Mouse (Mus musculus) heart, embryonic 14.5 days (tissue): ENCODE results near the gene Uqcr11. TPM values are rescaled to one million over a fixed set of nuclear protein-coding genes. Genes with fewer than 3 reads are reported as not detected.

Source experiments
- ATAC-seq: fragments of 200-750 bp; cut with Nextera tagmentation; 2 replicates; pipeline ENCODE4 v1.8.0; 2017; ENCODE audit warnings: low read depth, moderate TSS enrichment; ENCODE audit not compliant: insufficient number of reproducible peaks, insufficient read depth, low FRiP score
- H3K27ac ChIP-seq, 2 experiments: fragments of 200-500 bp in 1 of 2; fragments of 300-500 bp in 1 of 2; sonication (generic) in 1 of 2; replicated peaks in 1 of 2; 2 replicates each; pipeline ENCODE4 v1.5.1; 2012 to 2014; ENCODE audit warnings: low read depth in 2 of 2, low read length in 2 of 2, control low read depth in 1 of 2, mild to moderate bottlenecking in 1 of 2, mixed read lengths in 1 of 2; ENCODE audit not compliant: control insufficient read depth in 1 of 2, insufficient read depth in 1 of 2
- H3K27me3 ChIP-seq: fragments of 300-500 bp; sonication (generic); 2 replicates; pipeline ENCODE4 v1.6.1; 2014; ENCODE audit warnings: mild to moderate bottlenecking, low read length, control low read depth; ENCODE audit not compliant: control insufficient read depth, insufficient read depth
- H3K36me3 ChIP-seq: fragments of 300-500 bp; sonication (generic); 2 replicates; pipeline ENCODE4 v1.6.1; 2014; ENCODE audit warnings: mild to moderate bottlenecking, control low read depth, low read length, mixed read lengths; ENCODE audit not compliant: control insufficient read depth, insufficient read depth
- H3K4me1 ChIP-seq, 2 experiments: fragments of 200-500 bp in 1 of 2; fragments of 300-500 bp in 1 of 2; sonication (generic) in 1 of 2; 2 replicates each; pipeline ENCODE4 v1.6.1; 2012 to 2014; ENCODE audit warnings: low read length in 2 of 2, control low read depth in 1 of 2, mixed read lengths in 1 of 2; ENCODE audit not compliant: control insufficient read depth in 2 of 2, insufficient read depth in 2 of 2
- H3K4me2 ChIP-seq: fragments of 300-500 bp; sonication (generic); 2 replicates; pipeline ENCODE4 v1.6.1; 2014; ENCODE audit warnings: mild to moderate bottlenecking, low read length
- H3K4me3 ChIP-seq, 2 experiments: fragments of 200-500 bp in 1 of 2; fragments of 300-500 bp in 1 of 2; sonication (generic) in 1 of 2; 2 replicates each; pipeline ENCODE4 v1.5.1; 2012 to 2014; ENCODE audit warnings: low read length in 2 of 2, mild to moderate bottlenecking in 2 of 2, control low read depth in 1 of 2, low read depth in 1 of 2, moderate library complexity in 1 of 2; ENCODE audit not compliant: control insufficient read depth in 1 of 2, insufficient read depth in 1 of 2
- H3K9ac ChIP-seq: fragments of 300-500 bp; sonication (generic); 2 replicates; pipeline ENCODE4 v1.6.1; 2014; ENCODE audit warnings: mild to moderate bottlenecking, low read length
- H3K9me3 ChIP-seq: fragments of 300-500 bp; sonication (generic); 2 replicates; pipeline ENCODE4 v1.6.1; 2016; ENCODE audit warnings: low read length, control low read depth; ENCODE audit not compliant: control insufficient read depth
- WGBS: fragments of 180-500 bp; shearing (Covaris S2); extraction: QIAGEN DNeasy Blood & Tissue Kit; methylation state at CpG from one replicate; pipeline ENCODE4 v1.1.7; 2014; 5-methylcytosine and 5-hydroxymethylcytosine counted together
- polyA plus RNA-seq: library from polyadenylated mRNA; unstranded; fragments of >200 nt; fragmentation: Nextera tagmentation; extraction: Ambion mirVana; gene quantifications from 2 replicates; pipeline ENCODE4 v1.2.1, GENCODE M21; 2014

Gene Uqcr11
- polyA plus RNA-seq, 1 experiment from 2014 or later = 2,169 TPM

DNA sequence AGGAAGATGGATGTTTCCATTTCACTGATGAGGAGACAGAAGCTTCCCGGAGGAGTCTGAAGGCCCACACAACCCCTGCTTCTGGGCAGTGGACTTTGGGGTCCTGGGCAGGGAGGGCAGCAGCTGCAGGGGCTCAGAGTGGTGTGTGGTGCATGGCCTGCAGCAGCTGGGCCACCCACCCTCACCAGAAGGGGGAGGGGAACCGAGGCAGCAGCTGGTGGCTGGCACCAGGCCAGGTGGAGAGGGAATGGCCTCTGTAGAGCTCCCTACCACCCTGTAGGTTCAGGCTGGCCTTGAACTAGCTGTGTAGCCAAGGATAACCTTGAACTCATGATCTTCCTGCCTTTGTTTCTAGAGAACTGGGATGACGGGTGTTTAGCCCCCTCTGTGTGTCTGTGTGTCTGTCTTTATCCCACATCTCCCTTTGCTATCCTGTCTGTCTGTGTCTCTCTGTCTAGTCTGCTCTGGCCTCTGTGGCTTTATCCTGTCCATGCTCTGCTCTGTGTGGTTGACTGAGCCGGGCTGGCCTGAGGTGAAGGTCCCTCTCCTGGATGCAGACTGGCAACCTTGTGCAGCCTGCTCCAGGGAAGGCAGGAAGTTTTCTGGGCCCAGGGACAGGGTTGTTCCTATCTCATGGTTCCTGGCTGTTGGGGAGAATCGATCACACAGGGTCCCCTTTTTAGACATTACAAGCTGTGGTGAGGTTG is 37.9 kb upstream of the Uqcr11 start:
- no peak overlapping the region for H3K27ac ChIP-seq
- 0 out of 2 replicates have a peak, but pooled peaks cover 2% of the 10 kb centered on the region for H3K27me3 ChIP-seq
- no peak overlapping the region for H3K4me3 ChIP-seq
- H3K9ac ChIP-seq = no peak overlapping the region
- no peaks in the 10 kb centered on the region for H3K36me3 ChIP-seq
- peaks cover 0 to 2% of the 10 kb centered on the region in 2 experiments; a peak in 1 of 4 replicates for H3K4me1 ChIP-seq
- no peak for ATAC-seq
- no peak overlapping the region for H3K4me2 ChIP-seq
- H3K9me3 ChIP-seq = no peaks in the 10 kb centered on the region
- 41% methylated on average over 5 of the region's 5 CpGs for WGBS

- Histone ChIP-seq H3K9me3 (no peaks in the 10 kb centered on the region), H3K9ac (no peak overlapping the region), H3K27me3 (0 out of 2 replicates have a peak, but pooled peaks cover 2% of the 10 kb centered on the region), H3K27ac (no peak overlapping the region), H3K4me3 (no peak overlapping the region), H3K36me3 (no peaks in the 10 kb centered on the region), H3K4me1 (peaks cover 0 to 2% of the 10 kb centered on the region in 2 experiments; a peak in 1 of 4 replicates), H3K4me2 (no peak overlapping the region)
- no peak for ATAC-seq
- 76% methylated on average over 8 of the region's 8 CpGs for WGBS
Observed at GRCm38 (mm10) chr10:80443575-80444278, 37.1 kb upstream of the Uqcr11 start.

DNA sequence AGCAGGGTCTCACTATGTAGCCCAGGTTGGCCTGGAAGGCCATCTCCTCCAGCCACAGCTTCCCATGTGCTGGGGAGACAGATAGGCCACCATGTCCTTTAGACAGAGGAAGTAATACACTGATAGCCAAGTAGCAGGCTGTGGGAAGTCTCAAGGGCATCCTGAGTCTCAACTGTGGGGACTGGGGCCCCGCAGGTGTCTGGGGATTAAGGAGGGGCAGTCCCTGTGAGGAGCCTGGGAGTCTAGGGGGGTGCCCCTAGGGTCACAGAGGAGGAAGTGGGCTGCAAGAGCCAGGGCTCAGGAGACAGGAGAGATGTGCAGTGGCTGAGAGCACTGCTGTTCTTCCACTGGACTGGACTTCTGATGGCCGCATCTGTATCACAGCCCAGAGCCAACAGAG is 36.4 kb upstream of the Uqcr11 start:
- Histone ChIP-seq H3K4me1 (peaks cover 0 to 2% of the 10 kb centered on the region in 2 experiments; a peak in 1 of 4 replicates), H3K27ac (no peak overlapping the region), H3K4me2 (no peak overlapping the region), H3K4me3 (no peak overlapping the region), H3K9me3 (no peaks in the 10 kb centered on the region), H3K36me3 (no peaks in the 10 kb centered on the region), H3K9ac (no peak overlapping the region), H3K27me3 (no peaks in the 10 kb centered on the region)
- WGBS = 39% methylated on average over 2 of the region's 2 CpGs
- no peak for ATAC-seq

- ATAC-seq = no peak
- Histone ChIP-seq H3K4me3 (no peak overlapping the region), H3K27ac (no peak overlapping the region), H3K4me2 (no peak overlapping the region), H3K9ac (no peak overlapping the region), H3K27me3 (peaks cover 2% of the 10 kb centered on the region; the same call in 1 of the 2 replicates), H3K9me3 (no peaks in the 10 kb centered on the region), H3K4me1 (peaks cover 0 to 3% of the 10 kb centered on the region in 2 experiments; a peak in 1 of 4 replicates), H3K36me3 (no peaks in the 10 kb centered on the region)
- WGBS = 60% methylated on average over 8 of the region's 8 CpGs
Observed at GRCm38 (mm10) chr10:80441598-80441997, 35.0 kb upstream of the Uqcr11 start.

DNA sequence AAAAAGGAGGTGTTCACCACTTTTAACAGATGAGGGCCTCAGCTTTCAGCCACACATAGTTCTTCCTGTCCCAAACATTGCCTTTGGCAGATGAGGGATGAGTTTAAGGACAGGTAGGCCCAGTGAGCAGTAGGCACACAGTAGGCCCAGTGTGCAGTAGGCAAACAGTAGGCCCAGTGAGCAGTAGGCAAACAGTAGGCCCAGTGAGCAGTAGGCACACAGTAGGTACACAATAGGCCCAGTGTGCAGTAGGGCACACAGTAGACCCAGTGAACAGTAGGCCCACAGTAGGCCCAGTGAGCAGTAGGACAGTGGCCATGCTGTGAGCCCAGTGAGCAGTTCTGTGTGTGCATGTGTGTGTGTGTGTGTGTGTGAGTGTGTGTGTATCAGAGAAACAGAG is 33.4 kb upstream of the Uqcr11 start:
- Histone ChIP-seq H3K36me3 (no peaks in the 10 kb centered on the region), H3K27ac (no peak overlapping the region), H3K4me1 (peaks cover 2 to 5% of the 10 kb centered on the region in 2 experiments; a peak in 2 of 4 replicates), H3K27me3 (peaks cover 4% of the 10 kb centered on the region; the same call in 1 of the 2 replicates), H3K4me3 (no peak overlapping the region), H3K9me3 (no peaks in the 10 kb centered on the region), H3K9ac (no peak overlapping the region), H3K4me2 (no peak overlapping the region)
- no peak for ATAC-seq

DNA sequence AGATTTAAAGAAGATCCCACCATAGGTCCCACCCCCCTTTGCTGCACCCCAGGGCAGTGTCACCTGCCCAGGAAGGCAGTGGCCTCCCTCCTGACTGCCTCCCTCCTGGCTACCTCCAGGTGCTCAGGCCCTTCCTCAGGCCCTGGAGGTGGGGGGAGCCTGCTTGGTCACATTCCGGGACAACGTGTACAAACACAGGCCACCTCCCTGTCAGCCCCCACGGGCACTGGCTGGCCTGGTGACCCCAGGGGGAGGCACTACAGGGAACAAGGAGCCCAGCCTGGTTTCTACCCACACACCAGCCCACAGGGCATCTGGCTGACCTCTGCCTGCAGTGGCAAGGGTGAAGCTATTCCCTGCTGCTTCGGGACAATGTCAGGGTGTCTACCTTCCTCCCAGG is 31.3 kb upstream of the Uqcr11 start:
- ATAC-seq = no peak
- Histone ChIP-seq H3K36me3 (no peaks in the 10 kb centered on the region), H3K9me3 (no peaks in the 10 kb centered on the region), H3K27me3 (peaks cover 4% of the 10 kb centered on the region; the same call in 1 of the 2 replicates), H3K27ac (no peak overlapping the region), H3K4me3 (no peak overlapping the region), H3K4me1 (peaks cover 2 to 5% of the 10 kb centered on the region in 2 experiments; a peak in 2 of 4 replicates), H3K9ac (no peak overlapping the region), H3K4me2 (no peak overlapping the region)
- WGBS = 65% methylated on average over 4 of the region's 4 CpGs

GRCm38 (mm10) chr10:80436276-80436675 is 29.6 kb upstream of the Uqcr11 start:
- no peak overlapping the region for H3K27ac ChIP-seq
- H3K27me3 ChIP-seq = peaks cover 4% of the 10 kb centered on the region; the same call in 1 of the 2 replicates
- no peak overlapping the region for H3K4me2 ChIP-seq
- WGBS = 7% methylated on average over 9 of the region's 9 CpGs
- H3K9ac ChIP-seq = no peak overlapping the region
- H3K36me3 ChIP-seq = no peaks in the 10 kb centered on the region; the same call in 1 of the 2 replicates
- no peaks in the 10 kb centered on the region for H3K9me3 ChIP-seq
- H3K4me3 ChIP-seq = no peak overlapping the region
- H3K4me1 ChIP-seq = peaks cover 12 to 13% of the 10 kb centered on the region in 2 experiments; a peak in 3 of 4 replicates
- no peak for ATAC-seq
